14 mouse cellular contexts compared by ENCODE assay signal in the genomic region with DNA sequence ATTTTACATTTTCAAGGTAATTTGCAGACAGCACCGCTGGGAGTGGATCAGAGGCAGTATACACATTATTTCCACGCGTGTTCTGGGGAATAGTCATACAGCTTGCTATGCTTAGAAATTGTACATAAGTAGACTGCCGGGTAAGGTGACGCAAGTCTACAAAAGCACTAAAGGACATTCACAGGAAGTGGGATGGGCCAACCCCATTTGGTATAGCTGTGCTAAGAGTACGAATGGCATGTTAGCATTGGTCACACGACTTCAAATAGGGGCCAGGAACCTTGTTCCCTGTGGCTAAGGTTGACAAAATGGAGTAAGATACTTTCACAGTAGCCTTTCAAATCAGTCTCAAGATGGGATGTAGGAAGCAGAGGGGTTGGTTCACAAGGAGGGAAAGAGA.
"Had no signal": no experiment of that assay in that cellular context is flagged by ENCODE, and none has a peak within 500 bp of the region (broad histone marks: within the 10 kb centered on the region; RNA-seq: fewer than 3 reads in every experiment).

No protein-coding gene starts in this region.

- H3K27me3 ChIP-seq: midbrain, embryonic 15.5 days; stomach, embryonic 15.5 days had no signal

- H3K4me3 ChIP-seq: limb, embryonic 10.5 days; liver, embryonic 15.5 days; megakaryocyte, embryonic 14.5 days; midbrain, embryonic 15.5 days; neural tube, embryonic 13.5 days; stomach, embryonic 15.5 days had no signal

- H3K27ac ChIP-seq: limb, embryonic 10.5 days; liver, embryonic 15.5 days; midbrain, embryonic 15.5 days; neural tube, embryonic 13.5 days; stomach, embryonic 15.5 days had no signal

- DNase-seq: kidney, adult 11 months; kidney, adult 9 months; kidney, postnatal 14 days; lung, adult 2 months; lung, postnatal 36 days; retina, postnatal 1 day; thymus, postnatal 36 days had no signal

- ATAC-seq: lung, postnatal 0 days; midbrain, embryonic 15.5 days had no signal
